Mouse (Mus musculus) kidney, postnatal 0 days (tissue): ENCODE measurements around the gene Supt6. TPM values are rescaled to one million over a fixed set of nuclear protein-coding genes. Genes with fewer than 3 reads are reported as not detected.

Source experiments
- ATAC-seq: fragments of 200-750 bp; cut with Nextera tagmentation; replicated peaks from 2 replicates; pipeline ENCODE4 v1.8.0; 2017; ENCODE audit warnings: low read depth, moderate number of reproducible peaks, moderate TSS enrichment, moderate library complexity; ENCODE audit not compliant: low FRiP score
- DNase-seq: peaks from one replicate; pipeline ENCODE4 v3.0.0-alpha.2; 2016; ENCODE audit warnings: low spot score
- H3K27ac ChIP-seq: fragments of 300-500 bp; sonication (generic); 2 replicates; pipeline ENCODE4 v1.5.1; 2014; ENCODE audit warnings: mild to moderate bottlenecking
- H3K27me3 ChIP-seq: fragments of 300-500 bp; sonication (generic); 2 replicates; pipeline ENCODE4 v1.6.1; 2014; ENCODE audit warnings: low read length, mixed read lengths; ENCODE audit not compliant: insufficient read depth
- H3K36me3 ChIP-seq: fragments of 300-500 bp; sonication (generic); 2 replicates; pipeline ENCODE4 v1.6.1; 2014; ENCODE audit warnings: low read length, mixed read lengths; ENCODE audit not compliant: insufficient read depth
- H3K4me1 ChIP-seq: fragments of 300-500 bp; sonication (generic); replicated peaks from 2 replicates; pipeline ENCODE4 v1.6.1; 2014; ENCODE audit warnings: antibody characterized with exemption, low read length, mixed read lengths; ENCODE audit not compliant: insufficient read depth
- H3K4me2 ChIP-seq: fragments of 300-500 bp; sonication (generic); 2 replicates; pipeline ENCODE4 v1.6.1; 2014; ENCODE audit warnings: mild to moderate bottlenecking, low read length, moderate library complexity, mixed read lengths
- H3K4me3 ChIP-seq: fragments of 300-500 bp; sonication (generic); replicated peaks from 2 replicates; pipeline ENCODE4 v1.5.1; 2014; ENCODE audit warnings: low read depth, low read length
- H3K9ac ChIP-seq: fragments of 300-500 bp; sonication (generic); 2 replicates; pipeline ENCODE4 v1.6.1; 2014; ENCODE audit warnings: low read depth, low read length
- H3K9me3 ChIP-seq: fragments of 300-500 bp; sonication (generic); replicated peaks from 2 replicates; pipeline ENCODE4 v1.6.1; 2016; ENCODE audit warnings: low read length, inconsistent platforms, mixed read lengths
- CTCF ChIP-seq: IDR thresholded peaks from 2 replicates; pipeline ENCODE4 v1.5.1; 2016; ENCODE audit warnings: antibody characterized with exemption, low read depth, mild to moderate bottlenecking, moderate library complexity
- WGBS: fragments of 180-500 bp; shearing (Covaris S2); extraction: QIAGEN DNeasy Blood & Tissue Kit; methylation state at CpG from one replicate; pipeline ENCODE4 v1.1.7; 2014; 5-methylcytosine and 5-hydroxymethylcytosine counted together
- polyA plus RNA-seq: library from polyadenylated mRNA; unstranded; fragments of >200 nt; fragmentation: Nextera tagmentation; extraction: Ambion mirVana; gene quantifications from 2 replicates; pipeline ENCODE4 v1.2.1, GENCODE M21; 2015

Supt6 gene
- polyA plus RNA-seq, 1 experiment from 2014 or later: 14.4 TPM

DNA sequence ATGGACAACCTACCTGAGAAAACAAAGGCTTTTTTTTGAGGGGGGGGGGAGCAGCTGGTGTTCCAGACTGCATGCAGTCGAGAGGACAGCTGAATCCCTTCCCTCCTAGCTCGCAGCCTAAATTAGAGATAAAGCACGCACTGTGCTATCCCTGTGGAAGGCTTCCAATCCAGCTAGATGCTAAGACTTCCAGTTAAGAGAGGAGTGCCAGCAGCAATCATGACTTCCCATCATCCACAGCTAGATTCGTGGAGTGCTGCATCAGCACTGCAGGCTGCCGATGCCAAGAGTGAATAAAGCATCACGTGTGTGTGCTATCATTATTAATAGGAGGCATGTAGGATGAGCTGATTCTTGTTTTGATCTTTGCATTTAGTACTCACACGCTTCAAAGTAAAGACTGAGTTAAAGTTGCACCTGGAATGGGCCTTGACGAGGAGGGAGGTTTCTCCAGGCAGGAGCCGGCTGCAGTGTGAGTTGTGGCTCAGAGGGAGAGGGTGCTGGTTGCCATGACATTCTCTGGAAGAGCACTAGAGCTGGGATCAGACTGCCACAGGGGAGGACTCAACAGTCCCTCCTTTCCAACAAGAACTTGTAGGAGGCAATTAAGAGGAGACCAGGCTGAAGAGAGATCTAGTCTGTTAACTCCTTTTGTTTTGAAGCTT lies 5.5 kb downstream of the Supt6 start:
- DNase-seq (no peak), ATAC-seq (no peak)
- Histone ChIP-seq H3K9ac (no peak overlapping the region), H3K27ac (no peak overlapping the region), H3K4me3 (no peak overlapping the region), H3K9me3 (no peaks in the 10 kb centered on the region), H3K4me2 (no peak overlapping the region), H3K36me3 (0 out of 2 replicates have a peak, but pooled peaks cover 15% of the 10 kb centered on the region), H3K4me1 (0 out of 2 replicates have a peak, but pooled peaks cover 3% of the 10 kb centered on the region), H3K27me3 (no peaks in the 10 kb centered on the region)
- 89% methylated on average over 9 of the region's 9 CpGs for WGBS
- no peak for TF ChIP-seq CTCF

DNA sequence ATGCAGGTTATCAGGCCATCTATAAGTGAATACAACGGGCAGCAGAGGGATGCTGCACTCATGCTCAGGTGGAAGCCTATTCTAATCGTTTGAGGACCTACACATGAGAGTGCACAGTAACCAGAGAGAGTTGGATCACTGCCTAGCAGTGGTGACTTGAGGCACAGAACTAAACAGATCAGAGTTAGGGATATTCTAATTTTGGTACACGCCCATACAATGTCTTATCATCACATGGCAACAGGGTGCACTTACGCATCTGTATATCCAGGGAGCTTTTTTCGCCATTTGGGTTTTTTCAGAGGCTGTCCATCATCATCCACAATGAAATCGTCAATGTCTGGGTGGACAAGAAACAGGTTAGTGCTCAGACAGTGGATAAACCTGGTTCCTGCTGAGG lies 14.3 kb downstream of the Supt6 start:
- Histone ChIP-seq H3K4me2 (no peak overlapping the region), H3K4me1 (no peaks in the 10 kb centered on the region), H3K27ac (no peak overlapping the region), H3K4me3 (no peak overlapping the region), H3K27me3 (no peaks in the 10 kb centered on the region), H3K9ac (no peak overlapping the region), H3K36me3 (peaks cover 76% of the 10 kb centered on the region), H3K9me3 (no peaks in the 10 kb centered on the region)
- ATAC-seq: no peak
- 96% methylated on average over 6 of the region's 6 CpGs for WGBS
- no peak for DNase-seq
- no peak for TF ChIP-seq CTCF

GRCm38 (mm10) chr11:78223586-78223985 lies 22.2 kb downstream of the Supt6 start:
- DNase-seq (no peak), ATAC-seq (no peak)
- Histone ChIP-seq H3K9me3 (no peaks in the 10 kb centered on the region), H3K4me1 (no peaks in the 10 kb centered on the region), H3K36me3 (peaks cover 91% of the 10 kb centered on the region), H3K9ac (no peak overlapping the region), H3K27me3 (no peaks in the 10 kb centered on the region), H3K27ac (no peak overlapping the region), H3K4me2 (no peak overlapping the region), H3K4me3 (no peak overlapping the region)
- whole genome bisulfite sequencing: 90% methylated on average over 4 of the region's 4 CpGs
- TF ChIP-seq CTCF: no peak

DNA sequence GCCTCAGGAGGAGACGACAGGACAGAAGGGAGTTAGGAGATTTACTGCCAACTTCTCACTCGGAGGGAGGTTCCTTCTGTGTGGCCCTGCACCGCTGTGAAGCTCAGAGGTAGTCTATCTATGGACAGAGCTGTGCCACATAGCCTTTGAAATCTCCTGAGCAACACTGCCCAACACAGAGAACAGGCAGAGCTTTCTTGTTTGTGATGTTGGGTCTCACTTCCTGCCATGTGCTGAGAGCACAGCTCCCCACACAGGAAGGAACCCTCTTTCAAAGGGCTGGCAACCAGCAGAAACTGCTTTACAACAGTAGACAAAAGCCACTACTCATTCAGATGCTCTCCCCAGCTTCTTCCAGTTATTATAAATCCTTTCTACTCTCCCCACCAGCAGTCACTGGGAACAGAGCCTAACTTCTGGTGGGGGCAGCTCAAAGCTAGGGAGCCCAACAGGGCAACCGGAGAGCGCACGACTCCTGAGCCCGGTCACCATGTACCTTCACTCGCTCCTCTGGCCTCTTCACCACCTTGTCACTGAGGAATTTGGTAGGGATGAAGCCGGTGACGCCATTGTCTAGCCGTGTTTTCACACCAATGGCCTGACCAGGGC lies 30.0 kb downstream of the Supt6 start:
- DNase-seq (no peak), ATAC-seq (no peak)
- no peaks in the 10 kb centered on the region for H3K9me3 ChIP-seq
- WGBS: 79% methylated on average over 11 of the region's 11 CpGs
- H3K4me1 ChIP-seq: no peaks in the 10 kb centered on the region
- H3K27me3 ChIP-seq: no peaks in the 10 kb centered on the region
- no peak overlapping the region for H3K4me3 ChIP-seq
- H3K9ac ChIP-seq: no peak overlapping the region
- H3K36me3 ChIP-seq: peaks cover 87% of the 10 kb centered on the region
- H3K27ac ChIP-seq: no peak overlapping the region
- H3K4me2 ChIP-seq: no peak overlapping the region
- TF ChIP-seq CTCF: no peak

GRCm38 (mm10) chr11:78213086-78213817 lies 32.5 kb downstream of the Supt6 start:
- no peak overlapping the region for H3K27ac ChIP-seq
- no peak for ATAC-seq
- H3K9ac ChIP-seq: no peak overlapping the region
- no peaks in the 10 kb centered on the region for H3K27me3 ChIP-seq
- no peak for TF ChIP-seq CTCF
- WGBS: 93% methylated on average over 14 of the region's 14 CpGs
- no peak overlapping the region for H3K4me3 ChIP-seq
- no peak overlapping the region for H3K4me2 ChIP-seq
- no peaks in the 10 kb centered on the region for H3K4me1 ChIP-seq
- no peaks in the 10 kb centered on the region for H3K9me3 ChIP-seq
- DNase-seq: no peak
- H3K36me3 ChIP-seq: peaks cover 88% of the 10 kb centered on the region

GRCm38 (mm10) chr11:78211513-78211912 lies 34.3 kb downstream of the Supt6 start:
- no peak overlapping the region for H3K4me2 ChIP-seq
- H3K9ac ChIP-seq: no peak overlapping the region
- WGBS: 91% methylated on average over 5 of the region's 5 CpGs
- H3K4me3 ChIP-seq: no peak overlapping the region
- no peaks in the 10 kb centered on the region for H3K4me1 ChIP-seq
- ATAC-seq: no peak
- no peaks in the 10 kb centered on the region for H3K27me3 ChIP-seq
- DNase-seq: no peak
- H3K36me3 ChIP-seq: peaks cover 87% of the 10 kb centered on the region
- TF ChIP-seq CTCF: no peak
- no peaks in the 10 kb centered on the region for H3K9me3 ChIP-seq
- no peak overlapping the region for H3K27ac ChIP-seq
